Mouse (Mus musculus) macrophage (primary cell): ENCODE results near the gene Samd4b. TPM values are rescaled to one million over a fixed set of nuclear protein-coding genes. Genes with fewer than 3 reads are reported as not detected.

Experiments
- H3K27ac ChIP-seq: fragments of 350-480 bp; formaldehyde crosslinking; 2 replicates; pipeline ENCODE4 v1.9.0; 2021
- H3K36me3 ChIP-seq: fragments of 350-480 bp; formaldehyde crosslinking; 2 replicates; pipeline ENCODE4 v1.9.0; 2021; ENCODE audit errors: inconsistent target
- H3K4me3 ChIP-seq: fragments of 350-480 bp; formaldehyde crosslinking; 2 replicates; pipeline ENCODE4 v1.9.0; 2021; ENCODE audit errors: inconsistent target
- H3K79me2 ChIP-seq: fragments of 350-480 bp; formaldehyde crosslinking; 2 replicates; pipeline ENCODE4 v1.9.0; 2021; ENCODE audit errors: inconsistent target
- WGBS: methylation state at CpG from one replicate; pipeline ENCODE4 v1.1.7; 2026; ENCODE audit warnings: inconsistent platforms; ENCODE audit not compliant: missing documents; 5-methylcytosine and 5-hydroxymethylcytosine counted together
- polyA plus RNA-seq: library from polyadenylated mRNA; stranded (reverse); fragments of 250-400 nt; gene quantifications from 3 replicates; pipeline ENCODE4 v1.2.4, GENCODE M21; 2018; ENCODE audit warnings: inconsistent platforms

Samd4b gene
- polyA plus RNA-seq, 1 experiment from 2014 or later: 25.5 TPM

DNA sequence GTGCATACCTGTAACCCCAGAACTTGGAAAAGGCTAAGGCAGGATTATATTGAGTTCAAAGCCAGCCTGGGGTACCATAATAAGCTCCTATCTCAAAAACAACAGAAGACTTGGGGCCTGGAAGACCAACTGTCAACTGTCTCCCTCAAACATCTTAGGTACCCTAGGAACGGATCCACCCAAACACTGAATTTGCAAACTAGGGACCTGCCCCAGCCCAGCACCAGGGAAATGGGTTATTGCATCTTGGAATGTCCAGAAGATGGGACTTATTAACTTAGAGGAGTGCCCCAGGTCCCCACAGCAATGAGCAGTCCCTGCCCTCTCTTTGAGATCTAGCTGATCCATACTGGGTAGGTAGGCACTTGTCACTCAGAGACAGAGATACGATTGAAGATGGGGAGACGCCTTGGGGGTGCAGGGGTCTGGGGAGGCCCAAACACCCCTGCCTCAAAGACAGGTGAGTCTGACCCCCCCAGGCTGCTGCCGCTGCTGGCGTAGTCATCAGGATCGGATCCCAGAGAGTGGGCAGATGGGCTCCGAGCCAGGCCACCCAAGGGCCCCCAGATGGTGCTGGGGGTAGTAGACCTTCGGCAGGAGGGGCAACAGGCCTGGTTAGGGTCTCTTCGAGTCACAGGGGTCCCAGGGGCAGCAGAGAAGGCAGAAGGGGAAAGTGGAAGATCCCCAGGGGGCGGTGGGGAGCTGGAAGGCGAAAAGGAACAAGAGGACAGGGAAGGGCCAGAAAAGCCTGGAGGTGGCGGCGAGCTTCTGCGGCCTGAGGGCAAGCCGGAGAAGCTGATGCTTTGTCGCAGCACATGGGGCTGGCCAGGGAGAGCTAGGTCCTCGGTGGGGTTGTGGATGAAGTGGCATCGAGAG is 220.5 kb downstream of the Samd4b start:
- WGBS: 20% methylated on average over 18 of the region's 18 CpGs
- peaks cover 10% of the 10 kb centered on the region; the same call in 1 of the 2 replicates for H3K36me3 ChIP-seq

DNA sequence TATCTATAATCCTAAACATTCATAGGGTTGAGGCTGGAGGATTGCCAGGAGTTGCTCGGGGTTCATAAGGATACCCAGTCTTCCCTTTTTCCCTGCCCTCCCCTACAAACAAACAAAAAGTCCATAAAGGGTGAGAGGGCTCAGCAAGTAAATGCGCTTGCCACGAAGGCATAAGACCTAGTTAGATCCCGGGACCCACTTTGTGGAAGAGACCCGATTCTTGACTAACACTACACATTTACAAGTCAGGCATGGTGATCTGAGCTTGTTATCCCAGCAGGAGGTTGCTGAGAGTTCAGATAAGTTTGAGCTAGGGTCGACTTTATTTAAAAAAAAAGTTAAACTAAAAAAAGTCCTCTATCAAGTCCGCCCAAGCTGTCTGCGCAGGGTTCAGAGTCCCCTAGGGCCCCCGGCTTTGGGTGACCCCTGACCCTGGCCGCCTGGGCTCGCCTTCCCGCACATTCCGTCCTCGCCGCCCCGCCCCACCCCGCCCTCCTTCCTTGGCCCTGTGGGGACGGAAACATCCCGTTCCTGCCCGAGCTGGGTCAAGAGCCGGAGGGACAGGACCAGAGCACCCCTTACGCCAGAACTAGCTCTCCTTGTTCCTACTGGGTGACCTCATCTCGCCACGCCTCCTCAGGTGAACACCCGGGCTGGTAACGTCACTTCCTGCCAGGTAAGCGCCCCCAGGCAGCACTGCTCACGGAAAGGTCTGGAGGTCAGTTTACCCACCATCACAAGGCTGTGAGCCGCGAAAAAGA is 221.8 kb downstream of the Samd4b start:
- Histone ChIP-seq H3K36me3 (peaks cover 10% of the 10 kb centered on the region; the same call in 1 of the 2 replicates), H3K4me3 (peak overlapping the region; percentile 96), H3K79me2 (peaks cover 40% of the 10 kb centered on the region), H3K27ac (peak overlapping the region; percentile 100)
- WGBS: 4% methylated on average over 29 of the region's 30 CpGs

More for the DNA sequence above, 220.5 kb downstream of the Samd4b start:
- H3K79me2 ChIP-seq: peaks cover 40% of the 10 kb centered on the region
- peak overlapping the region; percentile 96 for H3K4me3 ChIP-seq
- peak overlapping the region; percentile 100 for H3K27ac ChIP-seq

DNA sequence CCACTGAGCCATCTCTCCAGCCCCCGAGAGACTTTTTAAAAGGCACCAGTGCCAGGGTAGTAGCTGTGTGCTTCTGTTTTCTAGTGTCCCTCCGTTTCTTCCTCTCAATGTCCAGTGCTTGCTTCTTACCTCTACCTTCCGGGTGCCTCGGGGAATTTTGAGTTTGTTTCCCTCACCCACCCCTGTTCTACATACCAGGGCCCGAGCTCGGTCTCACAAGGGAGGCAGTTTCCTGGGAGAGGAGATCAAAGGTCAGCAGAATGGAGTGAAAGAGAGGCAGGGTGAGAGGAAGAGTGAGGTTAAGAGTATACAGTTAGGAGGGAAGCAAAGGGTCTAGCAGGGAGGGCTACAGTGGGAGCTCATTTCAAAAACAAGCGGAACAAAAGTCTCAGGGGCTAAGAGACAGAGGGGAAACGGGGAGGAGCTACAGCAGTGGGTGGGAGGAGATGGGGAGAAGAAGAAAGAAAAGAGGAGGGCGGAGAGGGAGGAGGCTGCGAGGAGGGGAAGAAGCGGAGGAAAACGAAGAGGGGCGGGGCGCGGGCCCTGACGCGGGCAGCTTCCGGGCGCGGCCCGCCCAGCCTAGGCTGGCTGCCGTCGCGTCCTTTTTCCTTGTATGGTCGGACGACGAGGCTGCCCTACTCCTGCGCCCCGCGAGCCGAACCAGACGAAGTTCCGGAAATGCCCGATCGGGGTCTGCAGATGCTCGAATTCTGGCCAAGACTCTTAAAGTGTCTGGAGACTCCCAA is 222.6 kb downstream of the Samd4b start:
- WGBS: under 1% methylated on average over 28 of the region's 36 CpGs
- H3K27ac ChIP-seq: peak overlapping the region; percentile 100
- peaks cover 37% of the 10 kb centered on the region for H3K79me2 ChIP-seq
- H3K4me3 ChIP-seq: peak overlapping the region; percentile 96
- peaks cover 10% of the 10 kb centered on the region; the same call in 1 of the 2 replicates for H3K36me3 ChIP-seq

DNA sequence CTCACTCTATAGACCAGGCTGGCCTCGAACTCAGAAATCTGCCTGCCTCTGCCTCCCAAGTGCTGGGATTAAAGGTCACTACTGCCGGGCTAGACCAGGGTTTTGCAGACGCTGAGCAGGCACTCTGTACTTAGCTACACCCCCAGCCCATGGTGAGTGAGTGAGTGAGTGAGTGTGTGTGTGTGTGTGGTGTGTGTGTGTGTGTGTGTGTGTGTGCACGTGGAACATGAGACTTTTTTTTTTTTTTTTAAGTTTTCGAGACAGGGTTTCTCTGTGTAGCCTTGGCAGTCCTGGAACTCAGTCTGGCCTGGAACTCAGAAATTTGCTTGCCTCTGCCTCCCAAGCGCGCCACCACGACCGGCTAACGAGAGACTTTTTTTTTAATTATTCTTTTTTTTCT is 223.3 kb downstream of the Samd4b start:
- WGBS: 58% methylated on average over 8 of the region's 10 CpGs
- Histone ChIP-seq H3K79me2 (peaks cover 30% of the 10 kb centered on the region), H3K27ac (peak overlapping the region; percentile 100), H3K4me3 (peak overlapping the region; percentile 38; the same call in 1 of the 2 replicates), H3K36me3 (peaks cover 10% of the 10 kb centered on the region; the same call in 1 of the 2 replicates)

DNA sequence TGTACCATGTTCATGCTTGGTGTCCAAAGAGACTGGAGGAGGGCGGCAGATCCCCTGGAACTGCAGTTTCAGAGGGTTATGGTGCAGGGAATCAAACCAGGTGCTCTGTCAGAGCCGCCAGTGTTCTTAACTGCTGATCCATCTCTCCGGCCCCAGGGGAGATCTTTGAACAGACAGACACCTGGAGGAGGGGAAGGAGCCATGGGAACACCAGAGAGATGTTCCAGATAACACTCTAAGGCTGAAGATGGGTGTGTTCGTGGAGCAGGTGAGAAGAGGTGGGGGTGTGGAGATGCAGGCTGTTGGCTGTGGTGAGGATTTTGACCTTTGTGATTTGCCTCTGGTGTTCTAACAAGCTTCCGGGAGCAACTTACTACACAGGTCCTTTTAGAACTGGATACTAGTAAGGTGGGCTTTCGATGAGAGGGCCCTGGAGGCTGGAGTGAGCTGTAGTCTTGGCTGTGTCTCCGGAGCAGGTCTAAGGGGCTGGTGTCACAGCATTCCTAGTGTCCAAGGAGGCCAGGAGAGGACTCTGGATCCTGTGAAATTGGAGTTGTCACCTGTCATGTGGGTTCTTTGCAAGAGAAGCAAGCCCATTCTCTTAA is 224.0 kb downstream of the Samd4b start:
- Histone ChIP-seq H3K79me2 (peaks cover 27% of the 10 kb centered on the region), H3K27ac (peak overlapping the region; percentile 100)
- 84% methylated on average over 7 of the region's 7 CpGs for WGBS

DNA sequence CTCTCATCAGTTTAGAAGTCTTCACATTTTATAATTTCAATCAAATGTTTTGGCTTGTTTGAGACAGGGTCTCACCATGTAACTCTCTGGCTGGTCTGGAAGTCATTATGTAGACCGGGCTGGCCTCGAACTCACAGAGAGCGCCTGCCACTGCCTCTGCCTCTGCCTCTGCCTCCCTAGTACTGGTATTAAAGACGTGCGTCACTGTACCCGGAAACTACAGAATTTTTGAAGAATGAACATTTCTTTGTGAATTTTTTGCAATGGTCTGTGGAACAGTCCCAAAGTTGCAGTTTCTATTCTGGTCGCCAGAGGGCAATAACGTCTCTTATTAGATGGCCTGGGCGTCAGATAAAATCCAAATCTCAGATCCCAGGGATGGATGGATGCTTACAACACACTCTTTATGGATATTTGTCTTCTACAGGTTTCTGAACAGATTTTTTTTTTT is 224.8 kb downstream of the Samd4b start:
- peaks cover 18% of the 10 kb centered on the region for H3K79me2 ChIP-seq
- peak overlapping the region; percentile 20 for H3K4me3 ChIP-seq
- H3K36me3 ChIP-seq: peaks cover 10% of the 10 kb centered on the region; the same call in 1 of the 2 replicates
- peak overlapping the region; percentile 73 for H3K27ac ChIP-seq
- WGBS: 0% methylated on average over 9 of the region's 9 CpGs

More for the DNA sequence above, 224.0 kb downstream of the Samd4b start:
- H3K4me3 ChIP-seq: no peak overlapping the region
- peaks cover 10% of the 10 kb centered on the region; the same call in 1 of the 2 replicates for H3K36me3 ChIP-seq

DNA sequence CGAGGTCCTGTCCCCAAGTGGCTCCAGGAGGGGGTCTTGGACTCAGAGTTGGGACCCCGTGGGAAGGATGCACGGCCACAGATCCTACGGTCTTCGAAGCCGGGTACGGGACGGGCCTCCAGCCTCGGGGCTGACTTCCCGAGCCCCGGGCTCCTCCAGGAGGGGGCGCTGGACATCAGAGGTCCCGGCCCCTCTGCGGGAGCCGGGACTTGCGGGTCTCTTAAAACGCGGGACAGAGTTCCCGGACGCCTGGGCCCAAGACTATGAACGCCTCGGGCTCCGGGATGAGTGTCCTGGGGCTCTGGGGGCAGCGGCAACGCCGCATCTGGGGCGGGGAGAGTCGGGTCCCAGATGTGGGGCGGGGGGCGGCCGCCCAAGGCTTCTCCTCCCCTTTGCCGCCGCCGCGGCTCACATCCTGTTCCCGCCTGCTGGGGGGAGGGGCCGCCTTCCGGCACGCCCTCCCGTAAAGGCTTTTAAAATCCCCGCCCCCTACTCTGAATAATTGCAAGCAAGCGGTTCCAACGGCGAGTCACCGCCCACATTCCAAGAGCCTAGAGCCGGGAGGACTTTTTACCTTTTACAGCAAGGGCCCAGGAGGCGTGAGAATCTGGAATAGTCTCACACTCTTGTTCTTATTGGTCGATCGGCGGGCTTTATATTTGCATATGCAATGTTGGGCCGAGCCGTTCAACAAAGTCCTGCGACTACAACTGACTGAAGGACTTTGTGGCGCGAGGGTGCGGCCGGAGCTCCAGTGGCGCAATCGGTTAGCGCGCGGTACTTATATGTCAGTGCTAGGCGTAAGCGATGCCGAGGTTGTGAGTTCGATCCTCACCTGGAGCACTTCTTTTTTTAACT is 225.5 kb downstream of the Samd4b start, which contains the start of gene Plekhg2:
Plekhg2 (minus strand) TSS at position 349 of the 858 bp plus-strand sequence.
- under 1% methylated on average over 66 of the region's 66 CpGs for WGBS
- peak within 1 kb of the TSS; percentile 73 for H3K27ac ChIP-seq
- H3K79me2 ChIP-seq: peaks cover 11% of the 10 kb centered on the region
- H3K4me3 ChIP-seq: peak within 1 kb of the TSS; percentile 52
- peaks cover 5% of the 10 kb centered on the region; the same call in 1 of the 2 replicates for H3K36me3 ChIP-seq

DNA sequence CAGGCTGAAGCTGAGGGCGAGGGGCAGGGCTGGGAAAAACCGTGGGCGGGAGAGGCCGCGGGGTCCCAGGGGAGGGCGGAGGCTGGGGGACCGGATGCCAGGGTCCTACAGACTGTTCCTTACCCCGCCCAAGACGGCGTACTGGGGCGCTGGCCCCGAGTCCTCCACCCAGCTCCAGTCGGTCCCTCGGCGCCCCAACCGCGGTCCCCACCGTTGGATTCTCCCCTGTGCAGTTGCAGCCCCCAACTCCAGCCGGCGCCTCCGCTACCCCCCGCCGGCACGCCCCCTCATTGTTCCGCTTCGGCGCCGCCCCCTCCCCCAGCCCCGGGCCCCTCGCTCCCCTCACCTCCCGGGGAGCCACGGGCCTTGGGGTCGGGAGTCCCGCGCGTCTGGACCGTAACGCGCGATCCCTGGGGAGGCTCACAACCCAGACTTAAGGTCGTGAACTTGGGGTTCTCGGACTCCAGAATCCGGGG is 226.4 kb downstream of the Samd4b start:
- WGBS: 2% methylated on average over 30 of the region's 43 CpGs
- Histone ChIP-seq H3K36me3 (no peaks in the 10 kb centered on the region), H3K79me2 (peaks cover 2% of the 10 kb centered on the region), H3K4me3 (peak overlapping the region; percentile 52), H3K27ac (0 out of 2 replicates have a peak overlapping the region, but pooled peaks have one; percentile 28)

DNA sequence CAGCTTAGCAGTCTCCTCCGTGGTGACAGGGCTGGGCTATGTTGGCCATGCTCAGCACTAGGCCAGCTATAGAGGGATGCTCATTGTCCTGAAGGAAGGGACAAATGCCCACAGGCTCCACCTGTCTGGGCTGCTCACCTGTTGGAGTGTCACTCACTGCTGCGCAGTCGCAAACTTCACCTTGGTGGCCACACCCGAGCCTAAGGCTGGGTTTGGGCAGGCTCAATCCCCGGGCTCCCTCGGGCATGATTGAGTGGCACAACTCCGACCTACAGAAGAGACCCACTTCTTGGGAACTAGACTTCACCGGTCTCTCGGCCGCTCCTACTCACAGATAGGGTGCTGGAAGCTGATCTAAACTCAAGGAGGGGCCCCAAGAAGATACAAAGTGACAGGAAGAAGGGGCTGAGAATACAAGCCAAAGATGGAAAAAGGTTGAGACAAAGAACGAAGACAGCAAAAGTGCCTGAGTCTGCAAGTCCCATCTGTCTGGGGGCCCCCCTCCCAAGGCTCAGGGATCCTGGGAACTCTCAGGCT is 226.9 kb downstream of the Samd4b start:
- H3K27ac ChIP-seq: no peak overlapping the region
- no peaks in the 10 kb centered on the region for H3K36me3 ChIP-seq
- no peaks in the 10 kb centered on the region for H3K79me2 ChIP-seq
- WGBS: 41% methylated on average over 11 of the region's 11 CpGs
- 0 out of 2 replicates have a peak overlapping the region, but pooled peaks have one; percentile 2 for H3K4me3 ChIP-seq

DNA sequence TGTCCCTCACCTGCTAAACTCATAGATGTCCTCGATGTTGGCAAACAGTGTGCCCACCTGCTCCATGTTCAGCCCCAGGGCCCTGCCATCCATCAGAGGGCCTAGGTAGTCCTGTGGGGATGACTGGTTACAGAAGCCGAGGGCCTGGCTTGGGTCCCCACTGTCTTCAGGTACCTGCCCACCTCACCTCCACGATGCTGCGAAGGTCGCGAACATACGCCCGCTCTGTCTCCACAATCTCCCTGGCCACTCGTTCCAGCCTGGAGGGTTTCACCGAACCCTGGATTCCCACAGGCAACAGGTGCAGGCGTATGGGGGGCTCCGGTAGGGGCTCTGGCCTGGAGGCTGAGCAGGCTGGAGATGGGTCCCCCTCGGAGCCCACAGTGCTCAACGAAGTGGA is 227.9 kb downstream of the Samd4b start:
- H3K27ac ChIP-seq: no peak overlapping the region
- no peaks in the 10 kb centered on the region for H3K79me2 ChIP-seq
- no peak overlapping the region for H3K4me3 ChIP-seq
- H3K36me3 ChIP-seq: no peaks in the 10 kb centered on the region
- WGBS: 93% methylated on average over 14 of the region's 14 CpGs

DNA sequence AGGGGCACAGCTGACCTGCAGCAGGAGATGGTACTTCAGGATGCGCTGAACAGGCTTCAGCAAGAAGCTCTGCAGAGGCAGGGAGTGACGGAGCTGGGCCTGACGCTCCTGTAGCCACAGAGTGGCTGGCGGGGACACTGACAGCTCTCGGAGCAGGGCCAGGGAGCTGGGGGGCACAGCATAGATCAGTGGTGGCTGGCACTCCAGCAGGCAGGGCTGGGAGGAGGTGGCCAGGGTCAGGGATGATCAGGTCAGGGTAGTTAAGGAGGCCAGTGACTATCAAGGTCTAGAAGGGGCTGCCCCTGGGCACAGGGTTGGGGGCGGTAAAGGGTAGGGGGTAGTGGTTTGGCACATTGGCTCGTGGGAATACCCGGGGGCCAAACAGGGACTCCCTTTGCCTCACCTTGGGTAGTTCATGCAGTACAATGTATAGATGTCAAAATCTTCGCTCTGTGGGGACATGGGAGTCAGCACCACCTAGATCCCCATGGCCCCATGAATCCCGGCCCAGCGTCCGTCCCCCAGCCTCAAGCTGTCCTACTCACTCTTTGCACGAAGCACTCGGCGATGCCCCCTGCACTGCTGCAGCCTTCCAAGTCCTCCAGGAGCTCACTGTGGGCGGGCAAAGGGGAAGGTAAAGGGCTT is 229.5 kb downstream of the Samd4b start:
- Histone ChIP-seq H3K79me2 (no peaks in the 10 kb centered on the region), H3K27ac (no peak overlapping the region), H3K36me3 (no peaks in the 10 kb centered on the region), H3K4me3 (no peak overlapping the region)
- 97% methylated on average over 16 of the region's 16 CpGs for WGBS

DNA sequence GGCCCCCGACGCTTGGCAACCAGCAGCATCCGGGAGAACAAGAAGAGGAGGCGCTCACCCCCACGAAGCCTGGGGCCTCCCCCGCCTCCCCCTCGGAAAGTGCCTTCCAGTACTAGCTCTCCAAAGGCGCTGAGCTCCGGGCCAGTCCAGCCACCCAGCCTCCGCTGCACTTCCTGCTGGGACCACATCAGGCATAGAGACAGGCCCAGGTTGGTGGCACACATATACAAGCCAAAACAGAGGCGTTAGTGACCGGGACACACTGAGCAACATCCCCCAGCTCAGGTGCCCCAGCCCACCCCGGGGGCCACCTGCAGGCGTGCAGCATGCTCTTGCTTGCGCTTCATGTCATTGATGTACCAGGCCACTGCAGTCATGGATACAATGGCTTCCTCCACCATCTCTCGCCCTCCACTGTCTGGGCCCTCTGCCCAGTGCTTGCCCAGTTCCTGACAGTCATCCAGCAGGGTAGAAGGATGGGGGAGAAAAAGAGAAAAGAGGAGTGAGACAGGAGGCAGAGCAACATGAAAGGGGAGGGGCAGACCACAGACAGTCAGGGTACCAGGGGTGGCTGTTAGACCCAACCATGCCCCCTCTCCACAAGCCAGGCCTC is 230.2 kb downstream of the Samd4b start:
- no peaks in the 10 kb centered on the region for H3K36me3 ChIP-seq
- H3K4me3 ChIP-seq: no peak overlapping the region
- no peak overlapping the region for H3K27ac ChIP-seq
- WGBS: 91% methylated on average over 12 of the region's 16 CpGs
- no peaks in the 10 kb centered on the region for H3K79me2 ChIP-seq
